Mouse (Mus musculus): Measurements from ENCODE around the gene Rabif.
"Not testable (repeated sequence)": the region's sequence is repeated elsewhere in the genome, so short reads cannot be mapped to it uniquely, and the experiment has no call there.

Gene Rabif

DNA sequence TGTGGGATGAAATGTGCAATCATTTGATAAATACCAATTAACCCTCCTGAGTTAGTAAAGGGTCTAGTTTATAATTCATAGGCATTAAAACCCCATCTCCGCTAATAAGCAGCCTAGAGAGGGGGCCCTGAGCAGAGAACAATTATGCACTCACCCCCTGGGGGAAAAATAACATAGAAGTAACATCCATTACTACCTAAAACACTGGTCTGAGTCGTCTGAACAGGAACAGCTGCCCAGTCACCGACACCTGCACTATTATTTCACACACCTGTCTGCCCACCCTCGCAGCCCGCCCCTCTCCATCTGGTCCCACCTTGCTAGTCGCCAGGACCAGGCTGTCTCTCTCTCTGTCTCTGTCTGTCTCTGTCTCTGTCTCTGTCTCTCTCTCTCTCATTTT lies 18.1 kb downstream of the Rabif start:
- no peak for DNase-seq (ENCODE audit: low spot score)

DNA sequence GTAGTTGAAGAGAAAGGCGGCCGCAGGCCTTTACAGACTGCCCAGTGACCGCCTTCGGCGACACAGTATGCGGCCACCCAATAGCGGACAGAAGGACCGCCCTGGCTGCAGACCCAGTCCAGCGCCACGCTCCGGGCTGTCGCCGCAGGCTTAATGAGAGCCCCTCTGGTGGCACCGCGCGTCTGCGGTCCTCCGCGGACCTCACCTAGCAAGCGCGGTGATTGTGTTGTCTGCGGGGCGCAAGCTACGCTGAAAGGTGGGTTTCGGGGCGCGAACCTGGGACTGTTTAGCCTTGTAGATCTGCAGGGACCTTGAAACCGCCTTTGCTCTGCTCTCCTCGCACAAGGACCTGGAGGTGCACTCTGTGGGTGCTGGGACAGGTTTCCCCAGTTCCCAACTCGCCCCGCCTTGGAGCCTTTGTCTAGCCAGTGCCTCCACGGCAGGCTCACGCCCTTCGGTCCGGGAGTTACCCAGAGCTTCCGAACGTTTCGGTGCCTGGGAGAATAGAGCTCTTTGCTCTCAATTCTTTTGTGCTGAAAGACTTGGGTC lies 18.9 kb downstream of the Rabif start:
- peak; percentile 18 for DNase-seq (ENCODE audit: low spot score)

DNA sequence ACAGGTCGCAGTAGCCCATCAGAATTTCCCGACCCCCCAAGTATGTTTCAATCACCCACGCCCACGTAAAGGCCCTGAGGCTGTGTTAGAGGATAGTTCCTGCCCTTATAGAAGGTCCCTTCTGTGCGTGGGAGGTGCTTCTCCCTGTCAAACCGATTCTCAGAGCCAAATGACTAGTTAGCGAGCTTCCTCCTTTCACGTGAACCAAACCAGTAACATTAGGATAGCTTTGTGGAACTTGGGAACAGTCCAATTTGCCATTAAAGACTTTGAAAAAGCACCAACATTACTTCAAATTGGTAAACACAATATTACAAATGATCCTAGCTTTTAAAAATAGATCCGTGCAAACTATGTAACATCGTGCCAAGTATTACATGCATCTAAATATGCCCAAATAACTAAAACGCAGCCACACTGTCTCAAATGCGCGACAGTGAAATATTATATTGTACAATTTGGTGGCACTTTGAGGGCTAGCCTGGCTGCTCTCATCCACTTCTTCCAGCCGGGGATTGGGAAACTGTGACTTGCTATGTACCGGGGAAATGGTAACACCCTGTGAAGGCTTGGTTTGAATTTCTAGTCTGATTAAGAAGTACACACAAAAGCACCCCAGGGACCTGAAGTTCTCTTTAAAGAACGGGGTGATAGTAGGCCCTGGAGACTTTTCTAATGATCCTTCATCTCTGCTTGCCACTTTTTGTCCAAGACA lies 19.6 kb downstream of the Rabif start:
- no peak for DNase-seq (ENCODE audit: low spot score)

DNA sequence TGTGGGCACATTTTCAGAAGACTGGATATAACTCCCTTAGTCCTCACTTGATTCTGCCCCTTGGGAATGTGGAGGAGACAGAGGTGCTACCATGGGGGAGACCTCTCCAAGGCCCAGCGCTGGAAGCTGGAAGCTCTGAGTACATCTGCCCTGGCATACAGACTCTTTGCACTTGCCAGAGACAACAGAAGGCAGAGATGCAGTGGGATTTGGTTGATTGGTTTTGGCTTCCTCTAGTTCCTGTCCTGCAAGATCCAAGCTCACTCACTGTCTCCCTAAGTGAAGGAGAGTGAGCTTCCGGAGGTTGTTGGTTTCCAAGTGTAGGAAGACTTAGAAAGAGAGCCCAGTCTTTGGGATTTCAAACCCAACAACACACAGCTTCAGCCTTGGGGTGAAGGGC lies 21.4 kb downstream of the Rabif start:
- no peak for DNase-seq (ENCODE audit: low spot score)

DNA sequence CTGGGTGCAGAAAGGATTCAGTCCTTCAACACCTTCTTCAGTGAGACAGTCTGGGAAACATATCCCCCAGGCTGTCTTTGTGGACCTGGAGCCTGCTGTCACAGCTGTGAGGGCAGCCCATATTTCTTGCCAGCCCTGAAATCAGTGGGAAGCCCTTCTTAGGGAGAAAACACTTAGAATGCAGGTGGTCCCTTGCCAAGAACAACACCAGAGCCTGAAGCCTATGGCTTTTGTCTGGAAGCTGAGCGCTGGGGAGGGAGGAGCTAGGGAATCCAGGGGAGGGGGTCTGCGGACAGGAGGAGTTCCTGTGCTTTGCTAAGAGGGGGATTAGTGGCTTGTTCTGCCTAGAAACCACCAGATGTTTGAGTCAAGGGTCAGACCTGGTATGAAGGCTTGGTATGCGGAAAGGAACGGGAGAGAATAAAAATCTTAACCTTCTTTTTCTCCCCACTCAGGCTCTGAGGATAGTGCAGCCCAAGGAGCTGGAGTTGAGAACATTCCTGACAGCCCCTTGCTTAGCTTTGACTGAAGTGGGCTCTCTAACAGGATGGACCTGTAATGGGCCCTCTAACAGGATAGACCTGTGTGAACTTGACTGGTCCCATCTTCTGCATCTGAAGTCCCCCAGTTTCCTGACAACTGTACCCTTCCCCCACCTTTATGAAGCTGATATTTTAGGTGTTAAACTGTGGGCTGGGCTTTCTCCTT lies 22.2 kb downstream of the Rabif start:
- DNase-seq (ENCODE audit: low spot score) = no peak

DNA sequence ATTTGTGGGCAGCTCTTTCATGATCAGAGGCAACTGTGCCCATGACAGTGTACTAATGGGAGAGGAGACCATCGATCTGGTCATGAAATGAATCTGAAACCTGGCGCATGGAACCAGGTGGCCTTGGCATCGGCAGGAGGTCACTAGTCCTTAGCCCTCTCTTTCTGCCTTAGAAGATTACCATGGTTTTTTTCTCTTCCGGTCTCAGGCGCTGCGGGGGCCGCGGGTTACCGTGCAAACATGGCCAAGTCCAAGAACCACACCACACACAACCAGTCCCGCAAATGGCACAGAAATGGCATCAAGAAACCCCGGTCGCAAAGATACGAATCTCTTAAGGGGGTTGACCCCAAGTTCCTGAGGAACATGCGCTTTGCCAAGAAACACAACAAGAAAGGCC lies 23.4 kb downstream of the Rabif start:
- not testable (repeated sequence) for DNase-seq (ENCODE audit: low spot score)

DNA sequence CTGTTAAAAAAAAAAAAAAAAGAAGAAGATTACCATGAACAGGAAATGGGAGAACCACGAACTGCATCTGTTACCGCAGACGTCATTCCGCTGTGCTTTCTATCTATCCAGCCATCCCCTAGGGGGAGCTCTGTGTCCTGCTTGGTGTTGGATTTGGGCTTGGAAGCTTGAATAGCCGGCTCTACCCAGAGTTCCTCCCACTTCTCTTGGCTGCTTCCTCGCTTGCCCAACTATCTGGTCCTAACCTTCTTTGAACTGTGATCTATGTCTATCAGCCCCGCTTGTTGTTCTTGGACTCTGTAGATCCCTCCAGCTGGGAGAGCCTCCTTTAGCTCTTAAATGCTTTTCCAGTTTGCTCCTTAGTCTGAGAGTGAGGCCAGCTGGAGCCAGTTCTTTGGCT lies 24.2 kb downstream of the Rabif start:
- peak; percentile 77 for DNase-seq (ENCODE audit: low spot score)

DNA sequence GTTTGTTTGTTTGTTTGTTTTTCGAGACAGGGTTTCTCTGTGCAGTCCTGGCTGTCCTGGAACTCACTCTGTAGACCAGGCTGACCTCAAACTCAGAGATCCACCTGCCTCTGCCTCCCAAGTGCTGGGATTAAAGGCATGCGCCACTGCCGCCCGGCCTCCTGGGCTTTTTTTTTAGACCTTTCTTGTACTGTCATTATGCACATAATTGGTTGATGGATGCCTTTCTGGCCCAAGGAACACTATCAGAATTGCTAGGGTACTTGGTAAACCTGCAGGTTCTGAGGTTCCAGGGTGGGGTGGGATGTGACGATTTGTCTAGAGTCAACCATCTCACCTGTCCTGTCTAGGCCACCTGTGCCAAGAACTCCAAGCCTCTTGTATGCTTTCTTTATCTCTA lies 24.8 kb downstream of the Rabif start:
- not testable (repeated sequence) for DNase-seq (ENCODE audit: low spot score)

DNA sequence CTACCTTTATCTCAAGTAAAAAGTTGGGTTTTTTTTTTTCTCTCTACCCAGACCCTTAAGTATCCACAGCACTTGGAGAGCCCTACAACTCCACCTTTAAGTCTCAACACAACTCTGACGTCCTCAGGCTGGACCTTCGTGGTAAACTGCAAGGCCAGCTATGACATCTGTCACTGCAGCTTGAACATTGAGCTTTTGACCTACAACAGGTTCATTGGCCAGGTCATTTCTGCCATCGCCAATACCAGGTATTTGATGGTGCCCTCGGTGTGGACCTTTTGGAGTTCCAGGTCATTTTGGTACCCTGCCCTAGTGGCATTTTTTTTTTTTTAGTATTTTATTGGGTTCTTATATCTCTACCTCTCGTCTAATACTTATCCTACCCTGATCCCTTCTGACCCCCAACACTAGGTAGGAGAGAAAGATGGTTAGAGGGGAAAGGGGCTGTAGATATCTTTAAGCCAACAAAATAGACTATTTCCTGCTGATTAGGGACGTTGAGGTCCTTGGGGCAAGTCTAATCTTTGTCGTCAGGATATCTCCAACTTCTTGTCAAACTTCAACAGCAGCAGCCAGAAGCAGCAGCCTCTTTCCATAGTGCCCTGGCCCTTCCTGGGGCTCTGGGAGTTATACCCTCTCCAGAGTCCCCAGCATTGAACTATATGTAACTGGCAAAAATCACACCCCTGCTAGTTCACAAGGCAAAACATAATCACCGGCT lies 25.7 kb downstream of the Rabif start:
- no peak for DNase-seq (ENCODE audit: low spot score)

DNA sequence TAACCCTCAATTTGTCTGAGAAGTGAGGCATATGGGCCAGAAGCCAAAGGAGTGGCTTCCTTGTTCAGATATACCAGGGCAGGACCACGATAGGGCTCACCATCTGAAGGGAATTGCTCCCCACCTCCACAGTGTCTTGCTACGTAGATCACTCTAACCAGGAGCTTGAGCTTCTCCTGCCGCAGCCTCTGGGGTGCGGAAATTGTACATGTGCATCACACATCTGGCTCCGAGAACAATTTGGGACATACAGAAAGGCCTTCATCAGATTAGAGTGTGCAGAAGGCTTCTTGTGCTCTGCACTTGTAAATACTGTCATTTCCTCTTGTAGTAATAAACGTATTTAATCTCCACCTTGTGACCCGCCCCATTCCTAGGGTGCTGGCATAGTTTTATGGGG lies 26.7 kb downstream of the Rabif start:
- no peak for DNase-seq (ENCODE audit: low spot score)

DNA sequence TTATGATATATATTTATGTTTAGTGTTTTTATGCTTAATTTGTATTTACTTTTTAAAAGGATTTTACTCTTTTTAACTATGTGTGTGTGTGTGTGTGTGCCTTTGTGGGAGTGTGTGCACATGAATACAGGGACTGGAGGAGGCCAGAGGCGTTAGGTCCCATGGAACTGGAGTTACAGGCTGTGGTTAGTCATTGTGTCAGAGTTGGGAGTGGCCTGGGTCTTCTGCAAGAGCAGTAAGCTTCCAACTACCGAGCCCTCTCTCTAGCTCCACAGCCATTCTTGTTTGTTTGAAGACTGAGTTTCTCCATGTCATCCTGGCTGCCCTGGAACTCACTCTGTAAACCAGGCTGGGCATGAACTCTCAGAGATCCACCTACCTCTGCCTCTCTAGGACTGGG lies 27.9 kb downstream of the Rabif start:
- DNase-seq (ENCODE audit: low spot score) = no peak

DNA sequence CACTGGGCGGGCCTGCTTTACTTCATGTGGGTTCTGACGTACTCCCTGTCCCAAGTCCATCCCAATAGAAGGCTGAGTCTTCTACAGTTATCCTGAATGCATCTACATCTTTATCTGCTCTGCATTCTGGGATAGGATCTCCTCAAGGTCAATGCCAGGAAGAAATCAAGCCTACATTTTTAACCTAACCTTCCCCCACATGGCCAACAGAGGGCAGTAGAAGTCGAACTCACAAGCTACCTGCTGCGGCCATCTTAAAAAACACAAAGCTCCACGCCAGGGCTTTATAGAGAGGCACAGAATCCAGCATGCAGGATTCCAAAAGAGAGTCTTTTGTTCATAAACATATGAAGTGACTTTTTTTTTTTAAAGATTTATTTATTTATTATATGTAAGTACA lies 30.0 kb downstream of the Rabif start:
- DNase-seq (ENCODE audit: low spot score) = no peak

DNA sequence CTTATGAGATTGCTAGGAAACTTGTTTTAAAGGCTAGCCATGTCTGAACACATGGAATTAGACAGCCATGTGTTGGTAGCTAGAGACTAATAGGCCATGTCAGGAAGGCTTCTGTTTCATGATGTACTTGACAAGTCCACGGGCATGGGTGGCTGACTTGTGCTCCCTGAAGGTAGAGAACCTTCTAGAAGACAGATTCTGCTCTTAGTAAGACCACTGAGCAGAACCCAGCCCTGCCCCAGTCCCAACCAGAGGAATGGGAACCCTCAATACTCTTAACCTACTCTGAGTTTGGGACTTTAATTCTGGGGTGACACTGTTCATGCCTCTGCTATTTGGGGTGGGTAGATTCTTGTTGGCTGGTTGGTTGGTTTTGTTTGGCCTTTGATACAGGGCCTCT lies 30.6 kb downstream of the Rabif start:
- no peak for DNase-seq (ENCODE audit: low spot score)

DNA sequence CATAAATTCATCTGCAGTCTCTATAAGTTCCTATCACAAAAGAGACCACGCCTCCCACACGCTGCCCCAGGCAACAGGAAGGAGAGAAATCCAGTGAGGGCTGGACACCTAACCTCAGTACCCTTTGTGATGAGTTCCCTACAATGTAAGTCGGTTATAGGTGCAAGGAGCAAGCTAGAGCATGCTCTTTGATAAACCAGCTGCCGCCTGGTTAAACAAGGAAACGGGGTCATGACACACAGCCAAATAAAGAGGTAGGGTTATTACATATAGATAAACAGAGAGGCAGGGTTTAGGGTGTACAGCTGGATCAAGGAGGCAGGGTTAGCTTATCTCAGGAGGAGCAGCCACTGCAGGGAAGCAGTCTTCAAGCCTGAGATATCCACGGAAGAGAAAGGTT lies 32.3 kb downstream of the Rabif start:
- no peak for DNase-seq (ENCODE audit: low spot score)

DNA sequence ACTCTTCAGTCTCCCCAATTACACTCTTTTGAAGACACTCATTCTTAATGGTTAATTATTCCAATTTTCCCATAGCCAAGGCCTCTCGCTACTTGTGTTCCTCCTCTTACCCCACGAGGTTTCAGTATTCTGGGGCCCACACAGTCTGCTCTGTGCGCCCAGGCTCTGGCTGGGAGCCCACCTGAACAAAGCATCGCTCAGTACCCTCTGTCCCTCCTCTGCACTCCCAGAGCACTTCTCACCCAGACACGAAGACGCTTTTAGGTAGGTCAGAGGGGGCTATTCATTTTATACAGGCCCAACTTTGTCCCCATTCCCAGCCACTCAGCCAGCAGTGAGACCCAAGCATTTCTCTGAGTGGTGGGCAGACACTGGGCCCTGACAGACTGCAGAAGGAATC lies 36.2 kb downstream of the Rabif start:
- no peak for DNase-seq (ENCODE audit: low spot score)

DNA sequence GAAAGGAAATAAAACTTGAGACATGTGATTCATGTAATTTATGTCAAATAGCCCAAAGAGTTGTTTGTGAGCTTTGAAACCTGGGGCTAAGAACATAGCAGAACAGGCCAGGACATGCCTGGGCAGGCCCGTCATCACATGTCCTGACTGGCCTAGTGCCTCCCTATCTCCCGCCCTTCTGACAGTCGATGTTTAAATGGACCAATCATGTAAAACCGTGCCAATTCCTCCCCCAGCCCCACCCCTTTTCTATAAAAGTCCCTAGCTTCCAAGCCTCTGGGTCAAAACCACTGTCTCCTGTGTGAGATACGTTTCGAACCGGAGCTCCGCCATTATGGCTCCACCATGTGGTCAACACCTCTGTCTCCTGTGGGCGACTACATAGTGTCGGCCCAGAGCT lies 39.3 kb downstream of the Rabif start:
- DNase-seq (ENCODE audit: low spot score) = not testable (repeated sequence)

DNA sequence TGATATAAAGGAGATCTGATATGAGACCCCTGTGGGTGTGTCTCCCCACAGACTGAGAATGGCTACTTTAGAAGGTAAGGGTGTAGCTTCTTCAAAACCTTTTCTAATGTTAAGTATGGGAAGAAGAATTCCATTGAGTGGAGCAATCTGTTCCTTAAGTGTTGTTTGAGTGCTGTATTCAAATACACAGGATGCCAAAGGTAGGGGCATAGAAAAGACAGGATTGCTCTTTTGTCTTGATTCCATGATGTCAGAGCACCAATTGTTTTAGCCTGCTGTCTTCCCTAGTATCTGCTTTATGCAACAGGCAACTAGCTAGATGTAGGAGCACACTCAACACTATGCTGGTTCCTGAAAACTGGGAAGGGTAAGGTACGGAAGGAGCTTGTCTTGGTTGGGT lies 40.6 kb downstream of the Rabif start:
- no peak for DNase-seq (ENCODE audit: low spot score)

DNA sequence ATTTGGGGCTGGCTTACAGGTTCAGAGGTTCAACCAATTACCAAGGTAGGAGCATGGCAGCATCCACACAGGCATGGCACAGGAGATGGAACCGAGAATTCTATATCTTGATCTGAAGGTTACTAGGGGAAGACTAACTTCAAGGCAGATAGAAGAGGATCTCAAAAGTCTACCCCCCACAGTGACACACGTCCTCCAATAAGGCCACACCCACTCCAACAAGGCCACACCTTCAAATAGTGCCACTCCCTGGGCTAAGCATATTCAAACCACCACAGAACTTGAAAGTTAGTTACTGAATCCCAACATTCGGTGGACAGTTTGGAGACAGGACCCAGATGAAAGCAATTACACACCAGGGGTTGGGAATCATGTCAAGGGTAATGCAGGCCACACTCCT lies 41.1 kb downstream of the Rabif start:
- DNase-seq (ENCODE audit: low spot score) = no peak

DNA sequence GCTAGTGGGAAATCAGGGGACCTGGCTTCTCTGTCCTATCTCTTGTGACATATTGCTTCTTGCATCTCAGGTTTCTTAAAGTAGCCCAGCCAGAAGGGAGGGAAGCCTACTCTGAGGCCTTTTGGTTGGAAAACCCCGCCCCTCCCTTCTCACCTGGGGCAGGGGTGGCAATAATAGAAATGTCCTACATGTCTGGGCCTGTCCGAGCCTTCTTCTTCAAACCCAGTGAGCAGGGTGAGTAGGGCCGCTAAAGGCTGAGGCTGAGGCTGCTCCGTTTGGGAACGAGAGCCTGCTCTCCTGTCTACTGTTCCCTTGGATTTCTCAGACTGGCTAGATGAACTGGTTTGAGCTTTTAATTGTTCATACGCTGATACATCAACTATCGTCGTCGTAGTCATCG lies 46.2 kb downstream of the Rabif start:
- no peak for DNase-seq (ENCODE audit: low spot score)

DNA sequence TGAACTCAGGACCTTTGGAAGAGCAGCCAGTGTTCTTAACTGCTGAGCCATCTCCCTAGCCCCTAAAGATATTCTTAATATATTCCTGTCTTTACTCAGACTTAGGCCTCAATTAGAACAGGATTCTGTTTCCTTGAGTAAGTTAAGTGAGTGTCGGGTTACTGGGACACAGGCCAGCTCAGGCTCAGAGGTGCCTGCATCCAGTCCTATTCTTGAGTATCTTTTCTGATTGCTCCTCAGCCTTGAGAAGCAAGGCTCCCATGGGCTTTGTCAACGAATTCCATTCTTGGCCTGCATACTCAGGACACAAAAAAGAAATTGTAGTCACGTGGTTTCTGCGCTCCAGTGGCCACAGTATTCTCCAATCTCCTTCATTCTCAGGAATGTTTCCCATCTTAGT lies 53.8 kb downstream of the Rabif start:
- no peak for DNase-seq (ENCODE audit: low spot score)

DNA sequence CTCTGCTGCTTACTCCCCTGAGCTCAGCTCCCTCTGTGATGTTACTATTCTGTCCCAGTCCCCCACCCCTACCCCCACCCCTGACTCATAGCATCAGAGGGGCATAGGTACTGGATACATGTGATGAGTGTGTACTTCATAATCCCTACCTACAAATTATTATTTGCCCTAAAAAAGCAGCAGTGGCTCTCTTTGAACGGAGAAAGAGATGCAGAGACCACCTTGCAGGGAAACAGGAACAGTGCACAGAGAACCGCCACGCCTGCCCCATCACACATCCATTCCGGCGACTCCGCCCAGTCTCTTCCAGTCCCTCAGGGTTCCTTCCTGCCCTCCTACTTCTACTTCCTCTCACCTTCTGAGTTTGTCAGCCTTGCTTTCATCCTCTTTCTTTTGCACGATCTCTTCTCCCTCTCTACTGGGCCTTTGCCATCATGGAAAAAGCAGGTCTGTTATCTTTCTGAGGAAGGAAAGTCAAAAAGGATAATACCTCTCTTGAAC lies 55.2 kb downstream of the Rabif start, which contains the start of gene Mgat4e:
Gene Mgat4e (minus strand): TSS at position 51 of the 501 bp plus-strand sequence.
- DNase-seq (ENCODE audit: low spot score) = no peak

DNA sequence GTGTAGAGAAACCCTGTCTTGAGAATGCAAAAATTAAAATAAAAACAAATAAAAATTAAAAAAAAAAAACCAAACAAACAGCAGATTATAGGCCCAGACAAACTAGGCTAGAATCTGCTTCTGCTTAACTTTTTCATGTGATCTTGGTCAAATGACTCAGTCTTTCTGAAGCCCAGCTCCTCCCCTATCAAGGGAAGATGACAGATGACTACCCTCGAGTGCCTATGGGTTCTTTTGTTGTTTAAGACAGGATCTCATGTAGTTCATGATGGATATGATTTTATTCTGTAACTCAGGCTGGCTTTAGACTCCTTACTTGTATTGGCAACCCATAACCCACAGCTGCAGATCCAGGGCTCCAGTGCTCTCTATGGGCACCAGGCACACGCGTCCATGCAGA lies 57.4 kb downstream of the Rabif start:
- no peak for DNase-seq (ENCODE audit: low spot score)

DNA sequence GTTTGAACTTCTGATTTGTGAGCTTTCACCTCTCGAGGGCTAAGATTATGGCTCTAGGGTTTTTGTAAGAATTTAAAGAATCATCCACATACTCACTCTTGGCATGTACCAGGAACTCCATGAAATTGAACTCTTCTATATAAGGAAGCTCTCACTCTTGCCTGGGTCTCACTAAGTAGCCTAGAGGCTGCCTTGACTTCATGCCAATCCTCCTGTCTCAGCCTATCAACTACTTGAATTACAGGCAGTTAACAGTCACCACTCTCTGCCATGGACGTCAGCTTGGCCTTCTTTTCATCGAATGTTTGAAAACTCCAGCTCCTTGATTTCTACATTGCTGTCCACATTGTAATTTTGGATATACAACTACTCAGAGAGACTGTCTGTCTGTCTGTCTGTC lies 57.9 kb downstream of the Rabif start:
- DNase-seq (ENCODE audit: low spot score) = no peak

Measured in ovary, postnatal 14 days (tissue).